Mouse (Mus musculus) hindbrain, embryonic 10.5 days (tissue): ENCODE measurements around the gene Cacng4. TPM values are rescaled to one million over a fixed set of nuclear protein-coding genes. Genes with fewer than 3 reads are reported as not detected.
A peak's percentile ranks its signal among the peaks of the same experiment; 100 is the strongest.

Source experiments
- DNase-seq: peaks from one replicate; pipeline ENCODE4 v3.0.0-alpha.2; 2017; ENCODE audit warnings: low spot score
- H3K27ac ChIP-seq: fragments of 300-500 bp; sonication (generic); 2 replicates; pipeline ENCODE4 v1.5.1; 2016; ENCODE audit warnings: mild to moderate bottlenecking, moderate library complexity
- H3K27me3 ChIP-seq: fragments of 300-500 bp; sonication (generic); 2 replicates; pipeline ENCODE4 v1.6.1; 2016; ENCODE audit warnings: mild to moderate bottlenecking; ENCODE audit not compliant: poor library complexity, insufficient read depth, severe bottlenecking
- H3K36me3 ChIP-seq: fragments of 300-500 bp; sonication (generic); 2 replicates; pipeline ENCODE4 v1.6.1; 2016; ENCODE audit warnings: mild to moderate bottlenecking, moderate library complexity
- H3K4me1 ChIP-seq: fragments of 300-500 bp; sonication (generic); replicated peaks from 2 replicates; pipeline ENCODE4 v1.6.1; 2016; ENCODE audit warnings: mild to moderate bottlenecking
- H3K4me3 ChIP-seq: fragments of 300-500 bp; sonication (generic); 2 replicates; pipeline ENCODE4 v1.5.1; 2016; ENCODE audit warnings: mild to moderate bottlenecking, moderate library complexity
- H3K9me3 ChIP-seq: fragments of 300-500 bp; sonication (generic); 2 replicates; pipeline ENCODE4 v1.6.1; 2016; ENCODE audit warnings: mild to moderate bottlenecking, moderate library complexity
- WGBS: fragments of 180-500 bp; shearing (Covaris S2); methylation state at CpG from one replicate; pipeline ENCODE4 v1.1.7; 2016; 5-methylcytosine and 5-hydroxymethylcytosine counted together
- polyA plus RNA-seq: library from polyadenylated mRNA; unstranded; fragments of >200 nt; fragmentation: Nextera tagmentation; extraction: Ambion mirVana; gene quantifications from 2 replicates; pipeline ENCODE4 v1.2.1, GENCODE M21; 2016

The Cacng4 gene
- polyA plus RNA-seq, 1 experiment from 2014 or later: 15.7 TPM

DNA sequence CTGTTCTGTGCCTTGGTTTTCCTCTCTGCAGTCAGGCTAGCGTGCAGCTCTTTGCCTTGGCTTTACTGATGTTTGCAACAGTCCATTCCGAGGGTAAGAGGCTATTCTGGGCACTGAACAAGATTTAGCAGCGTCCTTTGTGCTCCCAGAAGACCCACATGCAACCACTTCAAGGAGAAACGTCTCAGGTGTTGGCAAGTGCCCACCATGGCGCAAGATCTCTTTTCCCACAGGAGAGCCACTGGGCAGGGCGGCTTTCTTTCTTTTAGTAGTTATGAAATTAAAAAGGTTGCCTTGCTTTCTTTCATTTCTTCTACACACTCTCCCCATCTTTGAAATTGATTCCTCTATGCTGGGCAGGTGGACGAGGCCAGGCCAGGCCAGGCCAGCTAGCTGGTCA is 65.2 kb downstream of the Cacng4 start:
- Histone ChIP-seq H3K4me3 (no peak overlapping the region), H3K36me3 (peaks cover 31% of the 10 kb centered on the region), H3K27me3 (no peaks in the 10 kb centered on the region), H3K4me1 (no peaks in the 10 kb centered on the region), H3K9me3 (no peaks in the 10 kb centered on the region), H3K27ac (no peak overlapping the region)
- DNase-seq: no peak
- 87% methylated on average over 7 of the region's 7 CpGs for WGBS

- H3K9me3 ChIP-seq: no peaks in the 10 kb centered on the region
- H3K27me3 ChIP-seq: no peaks in the 10 kb centered on the region
- 84% methylated on average over 13 of the region's 13 CpGs for WGBS
- peaks cover 22% of the 10 kb centered on the region for H3K36me3 ChIP-seq
- H3K4me1 ChIP-seq: no peaks in the 10 kb centered on the region
- H3K27ac ChIP-seq: no peak overlapping the region
- no peak for DNase-seq
- H3K4me3 ChIP-seq: no peak overlapping the region
Observed at GRCm38 (mm10) chr11:107728073-107728863, 66.1 kb downstream of the Cacng4 start.

DNA sequence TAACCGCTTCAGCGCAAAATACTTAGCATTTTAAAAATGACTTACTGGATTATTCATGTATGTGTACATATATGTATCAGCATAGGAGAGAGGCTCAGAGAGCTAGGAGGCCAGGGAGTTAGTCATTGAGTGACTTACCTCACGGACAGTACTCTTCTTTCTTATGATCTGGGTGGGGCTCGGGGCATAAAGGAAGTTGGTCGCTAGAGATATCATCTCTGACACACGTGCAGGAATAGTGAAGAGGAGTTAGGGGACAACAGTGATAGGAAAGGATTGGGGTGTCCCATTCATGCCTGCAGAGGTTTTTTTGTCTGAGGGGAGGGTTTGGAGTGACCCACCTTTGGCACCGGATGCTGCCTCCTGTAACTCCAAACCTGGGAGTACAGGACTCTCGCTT is 69.8 kb downstream of the Cacng4 start:
- Histone ChIP-seq H3K9me3 (peaks cover 8% of the 10 kb centered on the region; the same call in 1 of the 2 replicates), H3K27ac (no peak overlapping the region), H3K4me1 (no peaks in the 10 kb centered on the region), H3K36me3 (no peaks in the 10 kb centered on the region), H3K27me3 (no peaks in the 10 kb centered on the region), H3K4me3 (no peak overlapping the region)
- 91% methylated on average over 8 of the region's 8 CpGs for WGBS
- no peak for DNase-seq

DNA sequence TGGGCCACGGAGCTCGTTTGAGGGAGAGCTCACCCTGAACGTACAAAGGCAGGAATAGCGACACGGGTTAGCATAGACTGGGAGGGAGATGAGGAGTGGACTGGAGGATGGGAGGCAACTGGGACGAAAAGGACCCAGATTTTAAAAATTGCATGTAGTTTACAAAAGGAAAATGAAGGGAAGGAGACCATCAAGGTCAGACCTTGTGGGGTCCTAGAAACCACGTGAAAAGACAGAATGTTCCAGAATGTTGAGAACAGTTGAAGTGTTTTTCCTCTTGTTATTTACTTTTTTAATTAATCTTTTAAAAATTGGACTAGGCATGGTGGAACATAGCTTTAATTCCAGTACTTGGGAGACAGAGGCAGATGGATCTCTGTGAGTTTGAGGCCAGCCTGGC is 73.3 kb downstream of the Cacng4 start:
- 91% methylated on average over 7 of the region's 7 CpGs for WGBS
- H3K4me3 ChIP-seq: no peak overlapping the region
- H3K4me1 ChIP-seq: peaks cover 12% of the 10 kb centered on the region
- 0 out of 2 replicates have a peak, but pooled peaks cover 5% of the 10 kb centered on the region for H3K36me3 ChIP-seq
- no peak for DNase-seq
- H3K27me3 ChIP-seq: no peaks in the 10 kb centered on the region
- H3K9me3 ChIP-seq: peaks cover 14% of the 10 kb centered on the region; the same call in 1 of the 2 replicates
- H3K27ac ChIP-seq: no peak overlapping the region

DNA sequence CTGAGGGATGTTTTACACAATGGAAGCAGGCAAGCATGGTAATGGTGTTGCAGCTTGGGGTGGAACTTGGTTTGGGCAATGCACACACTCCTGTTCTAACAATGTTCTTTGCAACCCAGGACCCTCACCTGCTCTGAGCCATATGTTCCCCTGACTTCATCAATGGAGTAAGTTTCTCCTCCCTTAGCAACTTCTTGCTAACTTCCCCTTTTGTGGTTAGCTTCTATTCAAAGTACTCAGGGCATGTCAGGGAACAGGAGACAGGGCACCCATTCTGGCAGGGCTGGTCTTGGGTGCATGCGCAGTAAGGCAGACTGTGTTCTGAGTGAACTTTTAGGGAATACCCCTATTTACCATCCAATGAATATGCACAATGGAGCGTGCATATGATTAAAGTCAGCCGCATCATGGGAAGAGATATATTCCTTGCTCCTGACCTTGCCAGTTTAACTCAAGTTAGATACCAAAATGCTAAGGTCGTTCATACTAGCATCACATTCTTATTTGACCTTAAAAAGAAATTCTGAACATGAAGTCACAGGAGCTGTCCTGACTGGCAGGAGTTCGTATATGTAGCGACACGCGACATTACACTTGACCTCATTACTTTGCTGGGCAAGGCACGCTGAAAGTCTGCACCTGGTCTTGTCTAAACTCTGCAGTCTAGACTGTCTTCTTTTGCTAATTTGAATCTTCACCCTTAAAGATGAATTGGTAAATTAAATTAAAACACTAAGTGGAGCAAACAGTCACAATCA is 73.9 kb downstream of the Cacng4 start:
- peaks cover 14% of the 10 kb centered on the region; the same call in 1 of the 2 replicates for H3K9me3 ChIP-seq
- no peak overlapping the region for H3K4me3 ChIP-seq
- H3K36me3 ChIP-seq: 0 out of 2 replicates have a peak, but pooled peaks cover 5% of the 10 kb centered on the region
- WGBS: 93% methylated on average over 9 of the region's 9 CpGs
- H3K27me3 ChIP-seq: no peaks in the 10 kb centered on the region
- H3K4me1 ChIP-seq: peaks cover 14% of the 10 kb centered on the region
- no peak for DNase-seq
- no peak overlapping the region for H3K27ac ChIP-seq

DNA sequence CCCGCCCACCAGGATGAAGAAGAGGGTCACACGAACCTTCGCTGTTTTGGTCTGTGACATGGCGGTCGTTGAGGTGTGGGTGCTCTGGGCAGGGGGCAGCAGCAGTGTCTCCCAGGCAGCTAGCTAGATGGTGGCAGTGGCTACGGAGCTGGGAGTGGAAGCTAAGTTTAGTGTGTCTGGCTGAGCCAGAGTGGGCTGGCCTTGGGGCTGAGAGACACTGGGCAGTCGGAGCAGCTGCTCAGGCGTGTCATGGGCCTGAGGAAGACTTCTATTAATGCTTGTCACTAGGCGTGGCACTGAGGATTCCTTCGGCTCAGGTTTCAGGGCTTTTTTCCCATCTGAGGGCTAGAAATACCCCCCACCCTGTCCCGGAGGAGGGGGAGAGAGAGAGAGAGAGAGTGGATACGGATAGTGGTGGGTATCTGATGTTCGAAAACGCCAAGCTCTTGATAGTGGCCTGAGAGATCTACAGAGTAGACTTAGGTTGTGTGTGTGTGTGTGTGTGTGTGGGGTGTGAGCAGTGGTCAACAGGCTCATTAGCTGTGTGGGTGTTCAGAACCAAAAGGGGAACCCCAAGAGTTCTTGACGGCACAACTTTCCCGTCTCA is 77.9 kb downstream of the Cacng4 start, which contains the start of gene Cacng1:
TSS of gene Cacng1 (minus strand) at position 191 of the 607 bp plus-strand sequence.
- WGBS: 79% methylated on average over 16 of the region's 16 CpGs
- Histone ChIP-seq H3K4me3 (no peak within 1 kb of the TSS), H3K9me3 (peaks cover 6% of the 10 kb centered on the region; the same call in 1 of the 2 replicates), H3K4me1 (peaks cover 26% of the 10 kb centered on the region), H3K27me3 (no peaks in the 10 kb centered on the region), H3K36me3 (0 out of 2 replicates have a peak, but pooled peaks cover 5% of the 10 kb centered on the region), H3K27ac (0 out of 2 replicates have a peak within 1 kb of the TSS, but pooled peaks have one; percentile 23)
- no peak for DNase-seq

DNA sequence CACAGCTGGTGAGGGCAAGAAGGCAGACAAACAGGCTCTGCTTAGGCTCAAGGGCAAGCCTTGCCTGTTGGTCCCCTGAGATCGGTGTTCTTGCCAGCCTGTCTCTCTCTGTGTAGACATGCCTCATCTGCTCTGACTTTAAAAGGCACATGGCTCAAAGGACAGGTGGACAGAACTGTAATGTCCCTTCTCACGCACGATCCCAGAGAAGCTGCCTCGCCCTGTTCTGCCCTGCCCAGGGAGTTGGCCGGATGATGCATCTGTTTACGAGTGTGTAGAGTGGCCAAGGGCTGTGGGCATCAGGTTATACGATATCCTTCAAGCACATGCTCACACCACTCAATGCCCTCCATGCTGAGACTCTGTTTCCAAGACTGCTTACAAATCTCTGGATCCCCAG is 80.0 kb downstream of the Cacng4 start:
- WGBS: 73% methylated on average over 7 of the region's 7 CpGs

DNA sequence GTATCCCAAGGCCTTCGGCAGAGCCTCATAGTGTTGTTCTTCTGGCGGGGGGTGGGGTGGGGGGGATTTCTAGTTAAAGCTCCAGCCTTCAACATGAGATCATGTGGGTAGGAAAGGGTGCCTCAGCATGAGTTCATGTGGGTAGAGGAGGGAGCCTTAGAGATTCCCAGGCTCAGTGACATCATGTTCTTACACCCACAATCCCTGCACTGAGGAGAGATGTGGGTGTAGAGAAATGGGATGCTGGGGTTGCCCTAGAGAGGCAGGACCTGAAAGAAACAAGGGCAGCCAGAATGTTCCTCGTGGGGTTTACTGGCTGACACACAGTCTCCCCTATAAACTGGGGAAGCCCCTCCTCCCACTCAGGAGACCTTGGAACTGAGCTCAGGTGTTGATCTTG is 84.0 kb downstream of the Cacng4 start:
- Histone ChIP-seq H3K9me3 (no peaks in the 10 kb centered on the region), H3K4me3 (no peak overlapping the region), H3K27ac (no peak overlapping the region), H3K27me3 (peaks cover 12% of the 10 kb centered on the region), H3K36me3 (no peaks in the 10 kb centered on the region), H3K4me1 (peaks cover 40% of the 10 kb centered on the region)
- WGBS: 81% methylated on average over 3 of the region's 3 CpGs
- DNase-seq: no peak

More for the DNA sequence above, 80.0 kb downstream of the Cacng4 start:
- H3K27me3 ChIP-seq: no peaks in the 10 kb centered on the region; the same call in 1 of the 2 replicates
- H3K4me1 ChIP-seq: peaks cover 25% of the 10 kb centered on the region
- H3K27ac ChIP-seq: peak overlapping the region; percentile 74
- no peak for DNase-seq
- H3K4me3 ChIP-seq: no peak overlapping the region
- H3K36me3 ChIP-seq: 0 out of 2 replicates have a peak, but pooled peaks cover 5% of the 10 kb centered on the region
- H3K9me3 ChIP-seq: peaks cover 6% of the 10 kb centered on the region; the same call in 1 of the 2 replicates

DNA sequence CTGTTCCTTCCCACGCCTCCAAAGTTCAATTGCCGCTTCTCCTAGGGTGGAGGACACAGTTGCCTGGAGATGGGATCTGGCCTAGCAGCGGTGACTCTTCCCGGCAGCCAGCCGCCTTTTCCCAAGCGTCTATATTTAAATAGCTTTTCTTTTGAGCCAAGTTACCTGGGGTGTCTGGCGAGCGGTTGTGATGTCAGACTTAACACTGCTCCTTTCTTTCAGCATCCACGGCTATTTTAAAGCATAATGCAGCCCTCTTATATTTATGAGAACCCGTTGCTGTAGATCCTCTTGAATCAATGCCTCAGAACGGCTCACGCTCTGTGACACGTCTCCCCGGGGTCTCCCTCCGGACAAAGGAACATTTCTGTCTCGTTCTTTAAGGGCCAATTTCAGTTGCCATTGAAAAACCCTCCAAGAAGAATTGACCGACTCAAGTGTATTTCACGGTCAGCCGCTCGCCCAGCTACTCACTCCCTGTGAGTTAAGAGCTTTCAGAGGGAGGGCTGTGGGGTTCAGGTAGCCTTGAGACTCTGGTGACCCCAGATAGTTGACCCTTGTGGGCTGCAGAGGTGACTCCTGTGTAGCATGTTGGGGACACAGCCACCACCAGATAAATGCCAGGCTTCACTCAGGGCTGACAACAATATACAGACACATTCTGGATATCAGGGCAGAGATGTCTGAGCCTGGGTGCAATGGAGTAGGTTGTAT is 86.3 kb downstream of the Cacng4 start:
- WGBS: 37% methylated on average over 20 of the region's 20 CpGs
- no peaks in the 10 kb centered on the region for H3K36me3 ChIP-seq
- no peaks in the 10 kb centered on the region for H3K9me3 ChIP-seq
- H3K4me3 ChIP-seq: no peak overlapping the region
- peak overlapping the region; percentile 46 for H3K27ac ChIP-seq
- peaks cover 21% of the 10 kb centered on the region for H3K27me3 ChIP-seq
- H3K4me1 ChIP-seq: peaks cover 51% of the 10 kb centered on the region
- peak; percentile 60 for DNase-seq

DNA sequence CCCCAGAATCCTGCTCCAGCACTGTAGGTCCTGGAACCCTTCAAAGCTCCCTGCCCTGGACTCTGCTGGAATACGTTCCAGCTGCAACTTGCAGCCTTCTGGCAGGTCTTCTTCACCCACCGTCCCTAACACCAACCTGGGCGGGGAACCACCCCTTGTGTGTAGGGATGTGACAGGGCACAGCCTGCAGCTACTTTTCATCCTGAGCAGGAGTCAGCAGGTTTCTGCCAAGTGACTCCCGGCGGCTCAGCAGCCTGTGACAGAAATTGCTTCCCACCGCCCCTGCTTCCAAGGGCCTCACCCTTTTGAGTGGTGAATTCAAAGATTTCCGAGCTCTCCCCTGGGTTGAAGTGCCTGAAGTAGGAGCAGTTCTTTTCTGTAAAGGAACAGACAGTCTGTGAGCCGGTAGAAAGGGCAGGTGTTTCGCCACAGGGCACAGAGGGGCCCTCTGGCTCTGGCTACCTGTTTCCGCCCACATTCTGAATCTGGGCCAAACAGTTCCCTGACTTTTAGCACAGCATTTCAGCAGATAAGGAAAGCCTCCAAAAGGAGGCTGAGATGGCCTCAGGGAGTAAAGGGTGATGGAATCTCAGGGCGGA is 88.8 kb downstream of the Cacng4 start:
- H3K9me3 ChIP-seq: no peaks in the 10 kb centered on the region
- WGBS: 61% methylated on average over 11 of the region's 11 CpGs
- peak overlapping the region; percentile 67 for H3K27ac ChIP-seq
- H3K4me3 ChIP-seq: no peak overlapping the region
- H3K4me1 ChIP-seq: peaks cover 53% of the 10 kb centered on the region
- no peak for DNase-seq
- peaks cover 21% of the 10 kb centered on the region for H3K27me3 ChIP-seq
- H3K36me3 ChIP-seq: no peaks in the 10 kb centered on the region

GRCm38 (mm10) chr11:107705060-107705459 is 89.3 kb downstream of the Cacng4 start:
- H3K4me3 ChIP-seq: no peak overlapping the region
- H3K36me3 ChIP-seq: no peaks in the 10 kb centered on the region
- H3K4me1 ChIP-seq: peaks cover 53% of the 10 kb centered on the region
- WGBS: 80% methylated on average over 6 of the region's 6 CpGs
- H3K27ac ChIP-seq: peak overlapping the region; percentile 67; the same call in 1 of the 2 replicates
- H3K27me3 ChIP-seq: peaks cover 21% of the 10 kb centered on the region
- no peaks in the 10 kb centered on the region for H3K9me3 ChIP-seq
- DNase-seq: no peak
